ENCODE assay signal across 16 mouse cellular contexts in the genomic region with DNA sequence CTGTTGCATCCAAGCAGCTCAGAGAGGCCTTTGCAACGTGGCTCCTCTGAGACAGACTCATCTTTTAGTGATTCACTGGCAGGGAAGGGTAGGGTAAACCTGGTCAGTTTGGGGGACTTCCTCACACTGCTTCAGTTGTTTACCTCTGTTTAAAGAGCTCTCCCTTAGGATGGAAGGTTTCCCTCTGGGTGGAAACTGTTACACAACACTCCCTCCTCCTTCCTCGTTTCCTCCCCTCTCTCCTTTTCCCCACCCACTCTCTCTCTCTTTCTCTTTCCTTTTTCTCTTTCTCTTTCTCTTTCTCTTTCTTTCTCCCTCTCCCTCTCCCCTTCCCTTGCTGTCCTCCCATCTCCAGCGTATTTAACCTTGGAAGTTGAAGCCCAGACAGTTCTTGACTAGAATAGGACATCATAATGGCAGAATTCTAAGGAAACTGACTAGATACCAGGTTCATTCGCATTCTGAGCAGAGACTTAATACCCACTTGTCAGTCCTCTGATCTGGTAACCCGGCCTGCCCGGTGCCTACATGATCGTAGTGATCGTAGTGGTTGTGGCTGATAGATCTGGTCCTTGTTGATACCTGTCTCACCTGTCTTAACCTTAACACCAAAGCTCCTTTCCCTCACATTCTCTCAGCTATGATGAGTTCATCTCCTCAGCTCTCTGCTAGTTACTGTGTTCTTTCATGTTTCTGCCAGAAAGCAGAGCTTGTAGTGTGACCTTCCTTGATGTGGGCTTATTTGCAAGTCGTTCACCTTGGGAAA.
DNase-seq lines count a peak whose midpoint lies in the region; ATAC-seq and TF ChIP-seq lines count a peak whose summit lies in the region.
"Had no signal": no experiment of that assay in that cellular context is flagged by ENCODE, and none has a peak within 500 bp of the region (broad histone marks: within the 10 kb centered on the region; RNA-seq: fewer than 3 reads in every experiment).

No protein-coding gene starts in this region.

- H3K36me3 ChIP-seq in intestine, postnatal 0 days (ENCODE audit: control insufficient read depth, insufficient read depth), result peaks cover 9% of the 10 kb centered on the region
- no peaks in the 10 kb centered on the region for H3K36me3 ChIP-seq in intestine, embryonic 16.5 days (ENCODE audit: control insufficient read depth, insufficient read depth, low read length)
- peaks cover 32% of the 10 kb centered on the region for H3K36me3 ChIP-seq in limb, embryonic 10.5 days
- H3K36me3 ChIP-seq: heart, embryonic 15.5 days had no signal

- TF ChIP-seq CTCF in intestine, postnatal 0 days (IDR thresholded peaks at IDR 0.05; ENCODE audit: low read depth), result no peak

- peaks cover 6% of the 10 kb centered on the region; the same call in 1 of the 2 replicates for H3K4me1 ChIP-seq in intestine, postnatal 0 days (replicated peaks; ENCODE audit: control insufficient read depth, insufficient read depth, low read length)
- H3K4me1 ChIP-seq in intestine, embryonic 16.5 days (ENCODE audit: control insufficient read depth, insufficient read depth, low read length), result peaks cover 3% of the 10 kb centered on the region; the same call in 1 of the 2 replicates
- 0 out of 2 replicates have a peak, but pooled peaks cover 4% of the 10 kb centered on the region for H3K4me1 ChIP-seq in limb, embryonic 10.5 days
- H3K4me1 ChIP-seq: embryonic facial prominence, embryonic 15.5 days; forebrain, embryonic 13.5 days; heart, embryonic 15.5 days; hindbrain, embryonic 12.5 days had no signal

- H3K4me3 ChIP-seq in intestine, postnatal 0 days (ENCODE audit: low read depth, low read length), result no peak overlapping the region
- no peak overlapping the region for H3K4me3 ChIP-seq in intestine, embryonic 16.5 days (ENCODE audit: low read length)
- no peak overlapping the region for H3K4me3 ChIP-seq in limb, embryonic 10.5 days
- H3K4me3 ChIP-seq: embryonic facial prominence, embryonic 15.5 days; forebrain, embryonic 13.5 days; heart, embryonic 15.5 days; hindbrain, embryonic 12.5 days; left cerebral cortex, adult 2 months had no signal

- WGBS in intestine, postnatal 0 days, result 77% methylated on average over 9 of the region's 9 CpGs
- WGBS in intestine, embryonic 16.5 days, result 86% methylated on average over 9 of the region's 9 CpGs
- 89% methylated on average over 9 of the region's 9 CpGs for WGBS in limb, embryonic 10.5 days

- H3K9ac ChIP-seq in intestine, postnatal 0 days (ENCODE audit: low read depth, low read length), result no peak overlapping the region
- no peak overlapping the region for H3K9ac ChIP-seq in intestine, embryonic 16.5 days (ENCODE audit: low read depth, low read length)
- H3K9ac ChIP-seq: embryonic facial prominence, embryonic 15.5 days; forebrain, embryonic 13.5 days; heart, embryonic 15.5 days; hindbrain, embryonic 12.5 days had no signal

- H3K4me2 ChIP-seq in intestine, postnatal 0 days (replicated peaks; ENCODE audit: low read depth), result no peak overlapping the region
- H3K4me2 ChIP-seq in intestine, embryonic 16.5 days (ENCODE audit: low read depth, low read length), result no peak overlapping the region
- H3K4me2 ChIP-seq: embryonic facial prominence, embryonic 15.5 days; forebrain, embryonic 13.5 days; heart, embryonic 15.5 days; hindbrain, embryonic 12.5 days had no signal

- H3K27ac ChIP-seq in intestine, postnatal 0 days (ENCODE audit: low read depth, low read length), result no peak overlapping the region
- H3K27ac ChIP-seq in intestine, embryonic 16.5 days (ENCODE audit: low read length), result no peak overlapping the region
- no peak overlapping the region for H3K27ac ChIP-seq in limb, embryonic 10.5 days
- H3K27ac ChIP-seq: embryonic facial prominence, embryonic 15.5 days; forebrain, embryonic 13.5 days; heart, embryonic 15.5 days; hindbrain, embryonic 12.5 days; left cerebral cortex, adult 2 months had no signal

- ATAC-seq in intestine, postnatal 0 days, result peak; percentile 21; the same call in 1 of the 2 replicates
- no peak for ATAC-seq in intestine, embryonic 16.5 days
- ATAC-seq in inflammation-experienced regulatory T-cells, adult 6 months, result peak; percentile 93
- ATAC-seq: forebrain, embryonic 13.5 days had no signal

- peak; percentile 47 for DNase-seq in 416B (ENCODE audit: low read depth)
- peak; percentile 77 for DNase-seq in NIH3T3 (ENCODE audit: low read depth)
- DNase-seq in limb, embryonic 10.5 days (ENCODE audit: low spot score), result no peak
- DNase-seq in cerebellum, adult 18-20 months, result no peak
- DNase-seq in kidney, postnatal 10 days, result no peak
- DNase-seq: kidney, adult 18-20 months; kidney, postnatal 4 days; right cerebral cortex, adult 18-20 months had no signal

- H3K9me3 ChIP-seq in intestine, postnatal 0 days (ENCODE audit: control insufficient read depth), result no peaks in the 10 kb centered on the region
- no peaks in the 10 kb centered on the region for H3K9me3 ChIP-seq in intestine, embryonic 16.5 days (ENCODE audit: control insufficient read depth, low read length)
- no peaks in the 10 kb centered on the region for H3K9me3 ChIP-seq in limb, embryonic 10.5 days (replicated peaks)
- H3K9me3 ChIP-seq: embryonic facial prominence, embryonic 15.5 days; forebrain, embryonic 13.5 days; heart, embryonic 15.5 days; hindbrain, embryonic 12.5 days had no signal

- H3K27me3 ChIP-seq in intestine, postnatal 0 days (replicated peaks; ENCODE audit: control insufficient read depth, insufficient read depth, low read length), result no peaks in the 10 kb centered on the region
- no peaks in the 10 kb centered on the region for H3K27me3 ChIP-seq in intestine, embryonic 16.5 days (replicated peaks; ENCODE audit: control insufficient read depth, insufficient read depth, low read length)
- no peaks in the 10 kb centered on the region for H3K27me3 ChIP-seq in limb, embryonic 10.5 days (ENCODE audit: low read depth, poor library complexity, severe bottlenecking)
- H3K27me3 ChIP-seq: embryonic facial prominence, embryonic 15.5 days; forebrain, embryonic 13.5 days; heart, embryonic 15.5 days; hindbrain, embryonic 12.5 days had no signal

Comparison
In these comparisons a context has a peak if more than half of its experiments do, and no peak if none do; other contexts are left out.
1. DNase-seq: peak in 416B (single experiment) and NIH3T3 (single experiment); none in limb, embryonic 10.5 days (single experiment), cerebellum, adult 18-20 months (0 of 2) and kidney, postnatal 10 days (single experiment).